Mouse (Mus musculus) MEL-GATA-1-ER (cell line): ENCODE results near the gene Ptprm.

Source experiments
- DNase-seq: peaks from one replicate; pipeline ENCODE4 v3.0.0-alpha.2; 2012; ENCODE audit warnings: low read depth; ENCODE audit errors: extremely low read depth

Ptprm gene

DNA sequence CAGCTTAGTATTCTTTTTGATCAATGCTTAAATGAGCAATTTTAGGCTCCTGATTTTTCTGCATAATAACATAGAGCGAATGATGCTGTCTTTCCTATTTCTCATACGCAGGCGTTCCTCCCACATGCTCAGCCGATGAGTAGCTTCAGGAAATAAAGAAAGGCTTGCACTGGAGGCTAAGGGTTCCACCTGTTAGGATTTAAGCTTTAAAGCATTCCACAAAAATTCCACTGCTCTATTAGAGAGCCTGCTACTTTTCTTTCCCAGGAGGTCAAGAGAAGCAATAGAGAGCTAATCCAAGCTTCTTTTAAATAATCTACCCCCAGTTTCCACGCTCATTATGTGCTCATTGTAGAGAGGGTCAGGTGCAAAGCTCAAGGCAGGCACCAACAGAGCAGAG, 127.3 kb downstream of the Ptprm start:
- no peak for DNase-seq

DNA sequence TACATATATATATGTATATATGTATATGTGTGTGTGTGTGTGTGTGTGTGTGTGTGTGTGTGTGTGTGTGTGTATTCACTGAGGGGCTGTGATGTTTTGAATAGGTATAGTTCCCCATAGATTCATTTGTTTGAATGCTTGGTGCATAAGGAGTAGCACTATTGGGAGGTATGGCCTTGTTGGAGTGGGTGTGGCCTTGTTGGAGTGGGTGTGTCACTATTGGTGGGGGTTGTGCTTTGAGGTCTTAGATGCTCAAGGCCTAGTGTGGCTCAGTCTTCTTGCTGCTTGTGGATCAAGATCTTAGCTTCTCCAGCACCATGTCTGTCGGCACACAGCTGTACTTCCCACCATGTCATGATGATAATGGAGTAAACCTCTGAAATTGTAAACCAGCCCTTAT, 138.9 kb downstream of the Ptprm start:
- no peak for DNase-seq

DNA sequence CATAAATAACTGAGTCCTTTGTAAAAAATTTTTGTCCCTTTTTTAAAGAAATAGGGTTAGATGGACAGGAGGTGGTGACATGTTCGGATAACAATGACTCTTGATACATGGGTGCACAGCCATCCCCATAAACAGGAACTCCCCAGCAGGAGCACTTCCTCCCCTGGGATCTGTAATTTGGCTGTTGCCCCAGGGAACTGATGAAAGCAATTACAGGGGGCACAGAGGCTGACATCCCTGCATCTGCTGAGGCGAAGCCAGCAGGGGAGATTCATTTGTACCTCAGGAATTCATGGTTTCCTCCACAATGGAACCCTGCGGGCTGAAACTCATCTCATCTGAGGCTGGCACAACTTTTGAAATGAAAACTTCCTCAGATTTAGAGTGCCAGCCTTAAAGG, 140.5 kb downstream of the Ptprm start:
- no peak for DNase-seq

DNA sequence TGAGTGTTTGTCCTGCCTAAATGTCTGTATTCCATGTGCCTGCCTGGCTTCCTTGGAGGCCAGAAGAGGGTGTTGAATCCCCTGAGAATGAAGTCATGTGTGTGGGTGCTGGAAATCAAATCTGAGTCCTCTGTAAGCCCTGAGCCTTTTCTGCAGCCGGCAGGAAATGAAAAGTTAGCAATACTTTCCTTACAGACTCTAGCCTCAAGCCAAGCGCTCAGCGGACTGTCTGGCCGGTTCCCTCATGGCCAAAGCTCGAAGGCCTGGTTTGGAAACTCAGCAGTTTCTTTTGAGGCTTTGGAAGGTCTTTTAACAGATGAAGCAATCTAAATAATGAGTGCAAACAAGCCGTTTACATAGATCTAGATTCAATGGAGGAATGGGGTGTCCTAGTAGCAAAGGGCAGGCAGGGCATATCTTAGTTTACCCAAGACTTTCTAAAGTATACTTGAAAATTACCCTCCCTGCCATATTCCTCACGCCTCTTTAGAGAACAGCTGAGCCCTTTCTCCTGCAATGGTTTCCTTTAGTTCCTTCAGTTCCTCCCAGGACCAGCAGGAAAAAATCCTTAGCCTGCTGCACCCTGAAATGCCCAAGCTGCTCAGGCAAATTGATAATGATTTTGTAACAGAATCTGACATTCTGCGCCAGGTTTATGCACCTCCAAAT, 144.4 kb downstream of the Ptprm start:
- no peak for DNase-seq

DNA sequence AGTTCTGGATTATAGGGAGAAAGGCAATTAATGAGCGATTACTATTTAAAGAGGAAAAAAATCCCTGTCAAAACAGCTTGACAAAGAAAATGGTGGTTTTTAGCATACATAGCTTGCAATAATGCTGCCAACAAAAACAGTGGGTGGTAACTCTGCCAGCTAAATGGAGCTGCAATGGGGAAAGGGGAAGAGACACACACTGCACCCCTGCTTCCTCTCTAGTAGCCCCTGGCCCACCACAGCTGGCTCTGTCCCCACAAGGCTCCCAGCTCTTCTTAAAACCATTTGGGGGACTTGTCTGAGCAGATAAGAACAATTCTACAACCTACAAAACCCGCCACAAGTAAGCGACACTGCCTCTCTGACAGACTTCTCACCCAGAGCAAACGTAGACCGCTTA, 145.7 kb downstream of the Ptprm start:
- no peak for DNase-seq

DNA sequence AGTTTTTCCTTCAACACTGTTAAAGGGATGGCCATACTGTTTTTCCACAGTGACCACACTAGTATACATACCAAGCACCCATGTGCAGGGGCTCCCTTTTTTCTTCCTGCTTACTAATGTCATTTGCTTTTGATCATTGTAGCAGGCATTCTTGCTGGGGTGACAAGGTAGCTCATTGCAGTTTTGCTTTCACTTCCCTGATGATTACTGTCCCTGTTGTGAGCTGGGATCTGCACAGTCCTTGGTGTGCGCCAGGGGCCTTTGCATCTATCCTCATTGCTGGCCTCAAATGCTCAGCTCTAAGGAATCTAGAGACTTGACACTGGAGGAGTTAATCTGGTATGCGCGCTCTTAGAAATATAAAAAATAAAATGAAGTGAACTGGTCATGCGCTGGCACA, 147.3 kb downstream of the Ptprm start:
- DNase-seq = no peak

DNA sequence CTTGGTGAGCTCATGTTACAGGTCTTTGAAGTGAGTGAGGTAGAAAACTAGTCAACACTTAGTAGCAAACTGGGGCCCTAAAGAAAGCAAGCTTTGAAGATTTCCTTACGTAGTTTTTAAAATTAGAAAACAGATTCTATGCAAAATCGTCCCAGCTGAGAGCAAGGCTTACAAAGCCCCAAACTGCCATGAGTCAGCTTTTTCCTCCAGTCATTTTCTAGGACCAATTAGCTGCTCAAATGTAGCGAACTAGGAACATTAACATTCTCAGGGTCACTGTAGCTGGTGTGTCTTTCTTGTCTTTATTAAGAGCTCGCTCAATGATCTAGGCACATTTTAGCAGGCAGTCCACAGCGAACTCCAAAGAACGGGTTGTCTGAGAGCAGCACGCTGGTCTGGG, 153.1 kb downstream of the Ptprm start:
- DNase-seq = no peak

DNA sequence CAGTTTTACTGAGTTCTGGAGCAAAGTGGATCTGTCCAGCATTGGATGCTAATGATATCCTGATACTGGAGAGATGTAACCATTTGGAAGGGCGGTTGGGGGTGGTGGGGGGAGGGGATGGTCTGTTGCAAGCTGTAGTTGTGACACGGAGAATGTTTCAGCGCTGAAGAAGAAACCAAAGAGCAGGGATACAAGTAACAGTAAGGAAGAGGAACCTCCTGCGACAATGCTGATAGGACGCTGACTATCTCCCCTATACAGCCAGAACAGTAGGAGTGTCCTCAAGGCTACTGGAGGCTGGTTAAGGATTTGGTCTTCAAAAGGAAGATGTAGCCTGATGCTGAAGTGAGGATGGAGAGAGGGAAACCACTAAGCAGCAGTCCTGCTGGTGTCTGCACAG, 160.5 kb downstream of the Ptprm start:
- no peak for DNase-seq

DNA sequence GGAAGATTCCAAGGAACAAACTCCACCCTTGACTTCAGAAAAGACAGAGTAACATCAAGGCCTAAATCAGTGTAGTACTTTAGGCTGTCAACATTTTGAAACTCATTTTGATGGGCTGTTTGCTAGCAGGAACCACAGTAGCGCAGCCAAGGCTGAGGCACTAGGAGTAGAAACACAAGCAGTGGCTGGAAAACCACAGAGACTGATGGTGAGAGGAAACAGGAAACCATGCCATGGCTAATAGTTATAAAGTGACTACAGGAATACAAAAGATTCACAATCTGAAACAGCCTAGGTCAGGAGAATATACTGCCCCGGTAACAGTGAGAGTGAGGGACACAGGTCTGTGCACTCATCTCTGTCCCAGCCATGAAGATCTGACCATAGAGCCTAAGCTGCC, 165.7 kb downstream of the Ptprm start:
- DNase-seq = no peak

DNA sequence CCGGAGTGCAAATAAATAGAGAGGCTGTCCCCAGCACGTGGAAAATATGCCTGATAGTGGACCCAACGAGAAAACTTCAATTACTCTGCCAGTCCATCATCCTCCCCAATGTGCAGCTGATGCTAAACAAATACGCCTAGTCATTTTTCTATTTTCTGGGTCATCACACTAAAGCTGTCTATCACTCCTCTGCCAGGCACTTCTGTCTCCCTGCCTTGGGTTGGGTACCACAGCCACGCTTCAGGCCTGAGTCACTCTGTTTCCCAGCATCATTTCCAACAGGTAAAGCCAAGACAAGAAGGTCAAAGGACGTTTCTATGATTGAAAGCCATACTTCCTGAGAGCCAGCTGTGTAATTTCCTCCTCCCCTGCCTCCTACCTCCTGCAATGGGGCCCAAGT, 167.4 kb downstream of the Ptprm start:
- no peak for DNase-seq

DNA sequence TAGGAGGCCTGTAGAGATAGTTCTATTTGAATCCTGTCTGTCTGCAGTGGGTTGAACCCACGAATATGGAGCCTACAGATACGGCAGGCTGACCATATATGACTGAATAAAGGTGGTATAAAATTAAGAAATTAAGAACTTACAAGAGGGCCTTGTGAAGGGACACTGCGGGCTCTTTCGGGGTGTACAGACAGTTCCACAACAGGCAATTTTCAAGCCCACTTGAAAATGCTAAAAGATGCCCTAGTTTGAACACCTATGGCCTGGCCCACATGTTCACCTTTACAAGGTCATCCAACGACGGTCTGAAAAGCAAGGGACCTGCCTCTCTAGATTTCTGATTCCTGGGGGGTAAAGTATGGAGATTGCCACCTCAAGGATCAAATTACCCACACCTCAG, 168.3 kb downstream of the Ptprm start:
- no peak for DNase-seq

DNA sequence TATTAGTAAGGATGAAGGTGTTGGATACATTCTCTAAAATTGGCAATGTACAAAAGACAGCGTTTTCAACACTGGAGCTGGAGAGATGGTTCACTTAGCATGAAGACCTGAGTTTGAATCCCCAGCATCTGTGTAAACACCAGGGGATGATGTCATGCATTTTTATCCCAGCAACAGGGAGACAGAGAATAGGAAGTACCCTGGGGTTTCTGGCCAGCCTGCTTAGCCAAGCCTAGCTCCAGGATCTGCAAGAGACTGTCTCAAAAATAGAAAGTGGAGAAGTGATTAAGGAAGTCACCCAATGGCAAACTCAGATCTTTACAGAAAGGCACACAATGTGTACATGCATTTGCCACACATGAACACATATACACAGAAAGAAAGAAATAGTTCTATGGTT, 174.8 kb downstream of the Ptprm start:
- no peak for DNase-seq

DNA sequence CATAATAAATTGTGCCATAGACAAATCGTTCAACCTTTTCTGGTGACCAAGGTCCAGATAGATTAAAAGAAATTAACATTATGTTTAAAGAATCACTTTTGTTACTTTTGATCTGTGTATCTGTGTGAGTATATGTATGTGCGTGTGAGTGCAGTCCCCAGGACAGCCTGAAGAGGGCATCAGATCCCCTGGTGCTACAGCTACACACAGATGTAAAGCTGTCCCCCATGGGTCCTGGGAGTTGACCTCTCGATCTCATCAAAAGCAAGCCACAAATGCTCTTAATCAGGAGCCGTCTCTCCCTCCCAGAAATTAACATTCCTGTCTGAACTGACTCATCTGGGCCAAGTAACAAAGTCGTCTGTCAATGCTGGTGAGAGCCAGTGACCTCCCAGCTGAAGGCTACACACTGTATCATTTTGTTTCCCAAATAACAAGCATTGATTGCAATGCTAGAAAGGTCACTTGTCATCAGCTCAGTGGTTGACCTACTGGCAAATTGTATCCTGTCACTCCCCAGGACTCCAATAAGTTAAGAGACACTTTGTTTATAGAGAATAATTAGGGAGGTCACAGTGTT, 175.5 kb downstream of the Ptprm start:
- no peak for DNase-seq

DNA sequence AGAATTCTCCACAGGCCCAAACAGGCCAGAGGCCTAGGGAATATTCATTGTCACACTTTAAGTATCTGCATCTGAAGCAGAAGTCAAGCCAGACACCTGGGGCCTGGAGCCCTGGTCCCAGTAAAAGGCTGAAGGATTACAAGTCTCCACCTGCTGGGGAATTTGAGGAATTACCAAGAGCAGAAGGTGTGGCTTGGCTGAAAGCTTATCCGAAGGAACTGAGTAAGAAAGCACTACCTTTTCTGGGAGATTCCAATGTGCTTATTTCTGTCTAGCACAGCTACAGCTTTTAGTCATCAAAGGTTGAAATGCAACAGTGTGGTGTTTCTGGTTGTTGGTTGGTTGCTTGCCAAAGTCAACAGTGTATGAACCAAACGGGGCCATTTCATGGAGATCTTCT, 178.4 kb downstream of the Ptprm start:
- no peak for DNase-seq

DNA sequence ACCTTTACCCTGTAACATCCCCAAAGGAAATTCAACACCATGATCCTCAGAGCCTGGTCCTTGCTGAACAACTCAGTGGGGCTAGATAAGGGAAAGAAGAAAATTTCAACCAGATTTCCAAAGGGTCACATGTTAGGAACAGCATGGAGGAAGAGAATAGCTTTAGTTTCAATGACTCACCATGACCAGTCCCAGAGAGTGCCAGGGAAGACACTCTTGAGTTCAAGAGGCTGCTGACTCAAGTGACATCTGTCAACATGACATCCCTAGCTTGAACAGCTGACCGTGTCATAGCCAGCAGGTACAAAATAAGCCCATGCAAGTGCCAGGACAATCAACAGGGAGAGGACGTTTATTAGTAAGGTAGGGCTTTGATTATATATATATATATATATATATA, 182.9 kb downstream of the Ptprm start:
- no peak for DNase-seq

DNA sequence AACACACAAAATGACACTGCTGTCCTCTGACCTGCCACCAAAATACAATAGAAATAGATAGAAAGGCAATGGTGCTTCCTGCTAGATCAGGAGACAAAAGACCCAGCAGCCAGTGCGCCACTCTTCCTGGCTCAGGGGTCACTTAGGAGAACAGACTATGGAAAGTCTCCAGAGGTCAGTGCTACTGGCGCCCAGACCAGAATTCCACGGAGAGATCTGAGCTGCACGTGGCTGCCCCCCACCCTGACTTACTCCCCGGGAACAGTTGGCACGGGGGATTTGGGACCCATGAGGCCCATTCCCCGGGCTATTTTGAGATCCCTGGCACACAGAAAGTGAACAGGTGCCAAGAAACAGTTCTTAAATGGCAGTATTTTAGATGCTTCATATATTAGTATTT, 183.6 kb downstream of the Ptprm start:
- no peak for DNase-seq

DNA sequence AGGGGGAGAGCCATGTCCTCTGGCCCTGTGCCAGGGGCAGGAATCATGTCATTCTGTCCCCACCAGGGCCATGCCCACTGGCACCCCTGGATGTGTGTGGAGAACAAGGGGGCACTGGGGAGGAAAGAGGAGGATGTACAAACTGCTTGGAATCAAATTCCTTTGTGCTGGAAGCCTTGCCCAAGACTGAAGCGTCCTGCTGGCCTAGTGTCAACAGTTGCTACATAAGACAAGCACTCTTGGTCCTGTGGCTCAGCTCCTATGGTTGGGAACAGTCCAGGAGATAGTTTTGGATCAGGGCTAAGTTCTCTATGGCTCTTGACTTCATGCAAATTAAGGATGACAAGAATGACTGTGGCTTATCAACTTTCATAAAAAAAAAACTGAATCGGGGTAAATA, 188.4 kb downstream of the Ptprm start:
- DNase-seq = no peak

DNA sequence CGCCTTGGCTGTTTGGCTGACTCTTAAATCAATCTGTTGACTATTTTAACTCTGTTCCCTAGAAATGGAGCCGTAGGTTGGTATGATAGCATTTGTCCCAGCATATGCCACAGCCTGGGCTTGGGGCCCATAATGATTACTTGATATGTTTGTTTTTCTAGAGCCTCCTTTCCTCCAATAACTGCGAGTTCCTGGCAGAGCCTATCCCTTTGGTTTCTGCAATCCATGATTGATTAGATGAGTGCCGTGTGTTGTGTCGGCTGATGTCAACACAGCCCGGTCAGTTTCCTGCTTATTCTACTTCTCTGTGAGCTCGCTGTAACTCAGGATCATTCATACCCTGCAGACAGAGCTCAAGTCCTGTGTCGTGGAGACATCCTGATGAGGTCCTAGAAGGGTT, 194.6 kb downstream of the Ptprm start:
- no peak for DNase-seq

DNA sequence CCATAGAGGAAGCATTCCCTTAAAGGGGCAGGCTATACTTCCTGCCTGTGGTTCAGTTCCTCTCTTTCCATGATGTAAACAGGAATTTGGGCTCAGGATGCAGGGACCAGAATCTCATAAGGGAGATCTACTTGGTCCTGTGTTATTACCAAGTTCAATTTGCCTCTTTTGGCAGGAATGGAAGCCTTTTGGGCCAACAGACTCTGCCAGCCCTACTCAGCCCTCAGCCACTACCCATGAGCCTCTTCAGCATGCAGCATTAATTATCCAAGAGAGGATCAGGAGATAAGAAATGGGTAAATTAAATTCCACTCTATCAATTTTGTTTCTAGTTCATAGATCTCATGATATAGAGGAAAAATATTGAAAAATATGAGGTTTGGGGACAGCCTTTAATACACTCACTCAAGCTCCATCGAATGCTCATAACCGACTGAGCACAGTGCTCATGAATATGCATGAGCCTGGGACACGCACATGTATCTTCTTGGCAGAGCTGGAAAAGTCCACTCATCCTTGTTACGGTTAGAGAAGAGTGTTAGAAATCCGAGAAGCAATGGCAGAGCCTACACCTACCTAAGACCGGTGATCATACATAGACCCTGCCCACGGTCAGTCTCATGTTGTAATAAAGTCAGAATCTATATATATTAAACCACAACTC, 197.0 kb downstream of the Ptprm start:
- DNase-seq = no peak

DNA sequence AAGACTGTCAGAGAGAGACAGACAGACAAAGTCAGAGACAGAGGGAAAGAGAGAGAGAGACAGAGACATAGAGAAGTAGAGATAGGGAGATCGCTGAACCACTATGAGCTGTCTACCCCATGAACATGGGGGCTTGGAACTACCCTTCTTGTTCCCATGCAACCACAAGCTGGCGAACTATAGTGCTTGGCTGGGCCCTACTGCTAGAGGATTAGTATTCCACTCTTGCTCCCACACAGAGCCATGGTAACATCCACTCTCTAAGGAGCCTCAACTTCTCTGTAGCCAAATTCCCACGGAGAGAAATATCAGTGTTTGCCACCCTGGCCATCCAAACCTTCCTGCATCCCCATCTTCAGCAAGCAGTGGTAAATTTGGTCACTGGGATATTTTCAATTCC, 202.0 kb downstream of the Ptprm start:
- DNase-seq = no peak

DNA sequence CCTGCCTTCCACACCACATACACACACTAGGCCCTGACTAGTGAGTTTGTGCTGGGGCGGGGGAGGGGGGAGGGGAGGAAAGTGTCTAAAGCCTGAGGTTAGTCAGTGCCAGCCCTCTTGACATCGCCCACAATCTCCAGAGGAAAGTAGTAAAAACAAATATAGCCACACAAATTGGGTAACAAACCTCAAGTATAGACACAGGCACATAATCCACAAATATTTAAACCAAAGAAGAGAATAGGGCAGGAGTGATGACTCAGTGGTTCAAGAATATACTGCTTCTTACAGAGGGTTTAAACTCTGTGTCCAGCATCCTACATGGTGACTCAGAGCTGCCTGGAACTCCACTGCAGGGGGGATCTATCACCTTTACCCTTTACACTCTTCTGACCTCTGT, 203.8 kb downstream of the Ptprm start:
- no peak for DNase-seq

DNA sequence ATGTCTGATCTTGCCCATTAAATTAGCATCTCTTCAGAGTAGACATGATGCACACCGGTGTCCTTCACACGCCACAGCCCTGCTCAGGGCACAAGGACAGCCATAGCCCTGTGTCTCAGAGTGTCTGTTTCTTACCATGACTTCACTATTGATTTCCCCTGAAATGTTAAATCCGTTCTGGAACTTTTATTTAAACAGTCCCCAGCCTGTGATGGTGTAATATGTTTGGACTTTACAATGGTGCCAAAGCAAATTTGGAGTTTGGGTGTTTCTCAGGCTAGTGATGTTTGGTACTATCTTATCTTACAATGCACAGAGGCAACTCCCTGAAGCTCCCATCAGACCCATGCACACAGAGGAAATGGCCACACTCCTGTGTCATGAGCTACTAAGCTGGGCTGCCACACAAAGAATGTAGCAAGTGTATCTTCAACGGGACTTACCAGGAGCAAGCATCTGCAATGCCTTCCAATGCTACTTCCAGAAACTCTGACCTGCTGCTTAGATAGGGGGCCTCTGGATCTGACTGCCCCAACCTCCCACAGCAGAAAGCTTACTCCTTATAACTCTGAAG, 212.0 kb downstream of the Ptprm start:
- no peak for DNase-seq

DNA sequence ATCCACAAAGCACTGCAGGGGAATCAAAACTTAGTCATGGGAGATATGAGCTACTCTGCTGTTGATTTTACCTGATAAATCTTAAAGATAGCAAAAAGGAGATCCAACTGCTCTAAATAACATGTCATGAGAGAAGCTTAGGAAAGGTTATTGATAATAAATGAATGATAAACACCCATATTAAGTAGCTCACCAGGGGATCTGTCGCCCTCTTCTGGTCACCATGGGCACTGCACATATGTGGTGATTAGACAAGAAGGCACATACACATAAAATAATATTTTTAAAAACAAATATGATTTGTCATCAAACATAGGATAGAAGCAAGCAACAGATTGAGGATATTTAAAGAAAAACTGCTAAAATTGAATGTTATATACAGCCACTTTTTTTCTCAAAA, 213.8 kb downstream of the Ptprm start:
- no peak for DNase-seq
